Mouse (Mus musculus): ENCODE data around the gene Fubp1.

DNA sequence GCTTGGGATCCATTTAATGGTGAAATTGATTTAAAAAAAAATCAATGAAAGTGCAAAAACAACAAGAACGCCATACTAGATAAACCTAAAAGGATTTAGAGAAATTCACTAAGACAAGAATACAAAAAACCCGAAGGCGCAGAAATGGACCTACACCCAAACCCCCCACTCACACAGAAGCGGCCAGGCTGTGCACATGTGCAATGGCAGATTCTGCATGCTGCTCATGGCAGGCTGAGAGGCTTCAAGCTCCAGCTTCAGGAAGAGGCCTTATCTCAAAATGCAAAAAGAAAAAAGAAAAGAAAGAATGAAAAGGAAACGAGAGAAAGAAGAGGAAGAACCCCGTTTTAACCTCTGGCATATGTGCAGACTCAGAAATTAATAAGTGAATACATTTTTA is 6.8 kb upstream of the Fubp1 start:
- no peak for TF ChIP-seq HCFC1 (IDR thresholded peaks at IDR 0.05; ENCODE audit: low read depth, low read length)
- TF ChIP-seq CTCF (IDR thresholded peaks at IDR 0.05 in 2 of 3, conservative IDR thresholded peaks at IDR 0.05 in 1 of 3; ENCODE audit: control insufficient read depth in 1 of 3, insufficient read depth in 1 of 3, low read depth in 2 of 3, low read length in 3 of 3, poor library complexity in 1 of 3, severe bottlenecking in 1 of 3), result no peak
- TF ChIP-seq SIN3A (IDR thresholded peaks at IDR 0.05; ENCODE audit: low read length), result no peak; the same call in 1 of the 2 replicates
- TF ChIP-seq TAL1 (IDR thresholded peaks at IDR 0.05; ENCODE audit: low read length), result no peak
- TF ChIP-seq ELF1 (IDR thresholded peaks at IDR 0.05; ENCODE audit: low read depth, low read length), result no peak
- 0 out of 2 replicates have a peak, but pooled peaks have one; percentile 13 for TF ChIP-seq GATA1 (IDR thresholded peaks at IDR 0.05; ENCODE audit: low read depth, low read length)
- no peak for TF ChIP-seq UBTF (IDR thresholded peaks at IDR 0.05; ENCODE audit: borderline replicate concordance, insufficient read depth, low read depth, low read length)
- no peak for TF ChIP-seq POLR2A (IDR thresholded peaks at IDR 0.05; ENCODE audit: control insufficient read depth in 1 of 2, insufficient read depth in 1 of 2, low read depth in 1 of 2, low read length in 2 of 2, poor library complexity in 1 of 2)

Data from MEL (cell line).